Mouse (Mus musculus) myocyte (in vitro differentiated cells): ENCODE data around the gene Sumo1. TPM values are rescaled to one million over a fixed set of nuclear protein-coding genes. Genes with fewer than 3 reads are reported as not detected.

Source experiments
- H3K27me3 ChIP-seq: one replicate; pipeline ENCODE4 v1.6.1; 2011; ENCODE audit not compliant: control insufficient read depth, insufficient read depth, insufficient read length
- H3K36me3 ChIP-seq: one replicate; pipeline ENCODE4 v1.6.1; 2011; ENCODE audit not compliant: control insufficient read depth, insufficient read depth
- H3K4me2 ChIP-seq: one replicate; pipeline ENCODE4 v1.6.1; 2011; ENCODE audit warnings: low read depth, control low read depth
- H3K4me3 ChIP-seq: one replicate; pipeline ENCODE4 v1.5.1; 2011; ENCODE audit warnings: mild to moderate bottlenecking, control low read depth, moderate library complexity
- H3K79me2 ChIP-seq: one replicate; pipeline ENCODE4 v1.6.1; 2011; ENCODE audit not compliant: control insufficient read depth, insufficient read depth
- H3ac ChIP-seq: one replicate; pipeline ENCODE4 v1.6.1; 2011; ENCODE audit not compliant: control insufficient read depth, insufficient read length
- CEBPB ChIP-seq: IDR thresholded peaks from 2 replicates; pipeline ENCODE4 v1.6.1; 2011; ENCODE audit warnings: mild to moderate bottlenecking, moderate library complexity; ENCODE audit not compliant: poor library complexity, insufficient read depth, severe bottlenecking
- E2F4 ChIP-seq: IDR thresholded peaks from one replicate; pipeline ENCODE4 v1.6.1; 2011; ENCODE audit warnings: mild to moderate bottlenecking, control low read depth, moderate library complexity; ENCODE audit not compliant: insufficient read depth
- MAX ChIP-seq: IDR thresholded peaks from one replicate; pipeline ENCODE4 v1.6.1; 2011; ENCODE audit warnings: low read depth, mild to moderate bottlenecking, control low read depth
- MYOD1 ChIP-seq, 3 experiments: IDR thresholded peaks; one replicate each; pipeline ENCODE4 v1.6.1; 2011; ENCODE audit warnings: control low read depth in 2 of 3, low read depth in 2 of 3, mild to moderate bottlenecking in 2 of 3, moderate library complexity in 1 of 3; ENCODE audit not compliant: insufficient read length in 2 of 3, control insufficient read depth in 1 of 3
- MYOG ChIP-seq, 3 experiments: IDR thresholded peaks; one replicate each; pipeline ENCODE4 v1.6.1; 2011; ENCODE audit warnings: control low read depth in 2 of 3, low read depth in 2 of 3, mild to moderate bottlenecking in 2 of 3; ENCODE audit not compliant: insufficient read length in 2 of 3, control insufficient read depth in 1 of 3, insufficient read depth in 1 of 3
- POLR2A ChIP-seq: IDR thresholded peaks from one replicate; pipeline ENCODE4 v1.6.1; 2011; ENCODE audit warnings: low read depth, mild to moderate bottlenecking, control low read depth, moderate library complexity; ENCODE audit not compliant: insufficient read length
- POLR2AphosphoS2 ChIP-seq: IDR thresholded peaks from one replicate; pipeline ENCODE4 v1.6.1; 2011; ENCODE audit warnings: low read depth, control low read depth; ENCODE audit not compliant: insufficient read length
- REST ChIP-seq: IDR thresholded peaks from one replicate; pipeline ENCODE4 v1.6.1; 2011; ENCODE audit warnings: mild to moderate bottlenecking, control low read depth, moderate library complexity; ENCODE audit not compliant: insufficient read depth, insufficient read length
- SRF ChIP-seq: IDR thresholded peaks from one replicate; pipeline ENCODE4 v1.6.1; 2011; ENCODE audit warnings: low read depth; ENCODE audit not compliant: control insufficient read depth, insufficient read length
- TCF12 ChIP-seq: IDR thresholded peaks from one replicate; pipeline ENCODE4 v1.6.1; 2011; ENCODE audit warnings: mild to moderate bottlenecking, control low read depth; ENCODE audit not compliant: poor library complexity, insufficient read depth, severe bottlenecking
- TCF3 ChIP-seq: IDR thresholded peaks from one replicate; pipeline ENCODE4 v1.6.1; 2011; ENCODE audit warnings: low read depth, control low read depth; ENCODE audit not compliant: insufficient read length
- USF1 ChIP-seq: IDR thresholded peaks from one replicate; pipeline ENCODE4 v1.6.1; 2011; ENCODE audit warnings: low read depth, mild to moderate bottlenecking, control low read depth, moderate library complexity
- polyA plus RNA-seq: library from polyadenylated mRNA; unstranded; fragments of >200 nt; fragmentation: generic; extraction: Trizol; gene quantifications from one replicate; pipeline ENCODE4 v1.2.1, GENCODE M21; 2012; ENCODE audit warnings: missing spikeins

The Sumo1 gene
- polyA plus RNA-seq, 1 experiment = 82.8 TPM

- Histone ChIP-seq H3K36me3 (peaks cover 45% of the 10 kb centered on the region), H3K79me2 (peaks cover 93% of the 10 kb centered on the region), H3ac (no peak overlapping the region), H3K27me3 (no peaks in the 10 kb centered on the region), H3K4me3 (no peak overlapping the region), H3K4me2 (no peak overlapping the region)
- TF ChIP-seq USF1 (no peak), MAX (no peak), MYOD1 (IDR thresholded peaks at IDR 0.05; ENCODE audit: control insufficient read depth in 1 of 3, insufficient read length in 2 of 3, low read depth in 2 of 3) (no peak), SRF (no peak), MYOG (IDR thresholded peaks at IDR 0.05; ENCODE audit: control insufficient read depth in 1 of 3, insufficient read depth in 1 of 3, insufficient read length in 2 of 3, low read depth in 2 of 3) (no peak), REST (no peak), TCF3 (no peak), E2F4 (no peak), POLR2AphosphoS2 (no peak), CEBPB (no peak), TCF12 (no peak), POLR2A (no peak)
Measured at GRCm38 (mm10) chr1:59690467-59690866, 19.8 kb upstream of the Sumo1 start.

DNA sequence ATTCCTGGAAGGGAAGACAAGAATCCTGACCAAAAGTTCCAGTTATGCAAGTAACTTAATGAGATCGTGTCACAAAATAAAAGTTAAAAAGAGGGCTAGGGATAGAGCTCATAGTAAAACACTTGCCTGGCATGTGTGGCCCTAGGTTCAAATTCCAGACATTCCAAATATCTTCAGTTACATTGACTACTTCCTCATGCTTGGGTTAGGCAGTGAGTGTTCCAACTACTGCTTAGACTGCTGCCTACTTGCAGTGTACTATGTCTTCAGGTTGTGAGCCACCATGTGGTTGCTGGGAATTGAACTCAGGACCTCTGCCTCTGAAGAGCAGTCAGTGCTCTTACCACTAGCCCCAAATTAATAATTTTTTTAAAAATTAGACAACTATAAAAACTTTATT lies 16.9 kb upstream of the Sumo1 start:
- Histone ChIP-seq H3ac (no peak overlapping the region), H3K36me3 (peaks cover 25% of the 10 kb centered on the region), H3K27me3 (no peaks in the 10 kb centered on the region), H3K4me2 (peak overlapping the region; percentile 90), H3K79me2 (peaks cover 77% of the 10 kb centered on the region), H3K4me3 (peak overlapping the region; percentile 94)
- TF ChIP-seq TCF3 = no peak
- TF ChIP-seq MAX = no peak
- TF ChIP-seq USF1 = no peak
- TF ChIP-seq TCF12 = no peak
- no peak for TF ChIP-seq POLR2A
- TF ChIP-seq E2F4 = no peak
- no peak for TF ChIP-seq POLR2AphosphoS2
- no peak for TF ChIP-seq REST
- no peak for TF ChIP-seq SRF
- no peak for TF ChIP-seq CEBPB
- TF ChIP-seq MYOD1 (IDR thresholded peaks at IDR 0.05; ENCODE audit: control insufficient read depth in 1 of 3, insufficient read length in 2 of 3, low read depth in 2 of 3) = no peak
- no peak for TF ChIP-seq MYOG (IDR thresholded peaks at IDR 0.05; ENCODE audit: control insufficient read depth in 1 of 3, insufficient read depth in 1 of 3, insufficient read length in 2 of 3, low read depth in 2 of 3)

DNA sequence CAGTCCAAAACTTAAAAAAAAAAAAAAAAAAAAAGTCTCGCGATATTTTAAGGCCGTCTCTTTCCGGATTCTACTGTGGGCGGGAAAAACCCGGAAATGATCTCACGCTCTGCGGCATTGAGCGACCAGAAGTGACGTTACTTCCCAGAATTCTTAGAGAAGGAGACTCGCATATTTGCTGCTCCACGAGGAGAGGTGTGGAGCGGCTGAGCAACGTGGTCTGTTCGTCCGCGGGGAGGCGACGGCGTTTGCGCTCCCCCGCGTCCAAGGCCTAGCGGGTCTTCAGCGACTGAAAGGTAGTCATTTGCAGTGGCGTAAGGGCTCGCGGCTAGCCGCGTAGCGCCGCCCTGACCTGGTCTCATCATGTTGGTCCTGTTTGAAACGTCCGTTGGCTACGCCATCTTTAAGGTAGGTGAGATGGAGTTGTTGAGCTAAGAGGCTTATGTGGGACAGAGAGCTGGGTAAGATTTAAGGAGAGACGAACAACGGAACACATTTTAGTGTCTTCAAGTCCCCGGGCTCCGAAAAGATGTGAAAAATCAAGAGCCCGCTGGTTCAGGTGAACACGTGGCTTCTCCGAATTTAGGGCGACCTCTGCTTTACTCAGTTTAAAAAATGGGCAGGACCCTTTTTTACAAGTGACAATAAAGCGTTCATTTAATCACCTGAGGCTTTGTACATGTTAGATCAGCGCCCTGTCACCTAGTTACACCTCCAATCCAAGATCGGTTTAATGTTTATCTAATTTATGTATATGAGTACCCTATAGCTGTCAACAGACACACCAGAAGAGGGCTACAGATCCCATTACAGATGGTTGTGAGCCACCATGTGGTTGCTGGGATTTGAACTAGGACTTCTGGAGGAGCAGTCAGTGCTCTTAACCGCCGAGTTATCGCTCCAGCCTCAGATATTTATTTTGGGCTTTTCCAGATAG lies 14.5 kb upstream of the Sumo1 start, which contains the start of gene Nop58:
Nop58 (plus strand) TSS at position 153 of the 937 bp plus-strand sequence.
- no peaks in the 10 kb centered on the region for H3K27me3 ChIP-seq
- H3K4me3 ChIP-seq = peak within 1 kb of the TSS; percentile 94
- H3ac ChIP-seq = peak within 1 kb of the TSS; percentile 18
- peak within 1 kb of the TSS; percentile 98 for H3K4me2 ChIP-seq
- peaks cover 53% of the 10 kb centered on the region for H3K79me2 ChIP-seq
- peaks cover 5% of the 10 kb centered on the region for H3K36me3 ChIP-seq
- TF ChIP-seq TCF3 = no peak
- TF ChIP-seq POLR2A = peak; percentile 100
- TF ChIP-seq USF1 = no peak
- no peak for TF ChIP-seq MYOD1 (IDR thresholded peaks at IDR 0.05; ENCODE audit: control insufficient read depth in 1 of 3, insufficient read length in 2 of 3, low read depth in 2 of 3)
- TF ChIP-seq MYOG (IDR thresholded peaks at IDR 0.05; ENCODE audit: control insufficient read depth in 1 of 3, insufficient read depth in 1 of 3, insufficient read length in 2 of 3, low read depth in 2 of 3) = no peak
- TF ChIP-seq REST = peak; percentile 21
- TF ChIP-seq CEBPB = no peak
- peak; percentile 83 for TF ChIP-seq E2F4
- TF ChIP-seq POLR2AphosphoS2 = peak; percentile 100
- peak; percentile 96 for TF ChIP-seq MAX
- no peak for TF ChIP-seq TCF12
- no peak for TF ChIP-seq SRF

DNA sequence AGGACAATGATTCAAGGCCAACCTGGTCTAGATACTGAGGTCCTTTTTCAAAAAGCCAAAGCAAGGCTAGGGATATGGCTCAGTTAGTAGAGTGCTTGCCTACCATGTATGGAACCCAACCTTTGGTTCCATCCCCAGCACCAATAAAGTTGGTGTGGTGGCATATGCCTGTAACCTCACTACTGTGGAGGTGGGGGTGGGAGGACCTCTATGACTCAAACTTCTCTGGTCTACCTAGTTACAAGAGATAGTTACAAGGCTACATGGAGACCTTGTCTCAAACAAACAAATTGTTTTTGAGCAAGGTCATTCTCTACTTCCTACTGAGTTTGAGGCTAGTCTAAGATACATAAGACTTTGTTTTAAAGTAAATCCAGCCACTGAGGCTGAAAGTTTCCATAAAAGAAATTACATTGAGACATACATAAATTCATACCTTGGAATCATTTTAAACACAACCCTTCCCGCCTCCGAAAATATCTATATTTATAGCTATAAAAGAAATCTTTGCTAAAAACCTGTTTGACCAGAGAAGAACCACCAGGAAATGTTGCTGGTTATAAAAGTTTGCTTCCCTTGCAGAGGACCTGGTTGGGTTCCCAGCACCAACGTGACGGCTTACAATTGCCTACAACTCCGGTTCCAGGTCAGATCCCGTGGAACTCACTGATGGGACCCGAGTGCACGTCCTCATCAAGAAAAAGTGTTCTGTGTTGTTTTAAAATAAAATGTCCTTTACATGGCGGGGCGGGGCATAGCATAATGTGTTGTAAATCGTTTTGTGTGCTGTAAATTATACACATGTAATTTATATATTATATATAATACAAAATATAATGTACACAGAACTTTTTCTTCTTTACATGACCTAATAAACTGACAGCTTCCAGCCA lies 13.5 kb upstream of the Sumo1 start:
- peaks cover 44% of the 10 kb centered on the region for H3K79me2 ChIP-seq
- H3K27me3 ChIP-seq = no peaks in the 10 kb centered on the region
- peak overlapping the region; percentile 94 for H3K4me3 ChIP-seq
- peak overlapping the region; percentile 98 for H3K4me2 ChIP-seq
- H3ac ChIP-seq = peak overlapping the region; percentile 18
- TF ChIP-seq SRF (no peak), E2F4 (no peak), MYOD1 (IDR thresholded peaks at IDR 0.05; ENCODE audit: control insufficient read depth in 1 of 3, insufficient read length in 2 of 3, low read depth in 2 of 3) (no peak), TCF3 (no peak), TCF12 (no peak), MAX (no peak), USF1 (no peak), POLR2AphosphoS2 (no peak), POLR2A (no peak), REST (no peak), CEBPB (no peak), MYOG (IDR thresholded peaks at IDR 0.05; ENCODE audit: control insufficient read depth in 1 of 3, insufficient read depth in 1 of 3, insufficient read length in 2 of 3, low read depth in 2 of 3) (no peak)
- no peaks in the 10 kb centered on the region for H3K36me3 ChIP-seq
